Comparison of ENCODE assay signal across 12 mouse cellular contexts in genomic region chr6:83122961-83123360, GRCm38 (mm10). TPM values are rescaled to one million over a fixed set of nuclear protein-coding genes. Genes with fewer than 3 reads are reported as not detected.
DNase-seq lines count a peak whose midpoint lies in the region; ATAC-seq and TF ChIP-seq lines count a peak whose summit lies in the region.
"Had no signal": no experiment of that assay in that cellular context is flagged by ENCODE, and none has a peak within 500 bp of the region (broad histone marks: within the 10 kb centered on the region; RNA-seq: fewer than 3 reads in every experiment).

No protein-coding gene starts in this region.

- no peaks in the 10 kb centered on the region for H3K27me3 ChIP-seq in heart, embryonic 11.5 days (ENCODE audit: control insufficient read depth, insufficient read depth, low read length)
- no peaks in the 10 kb centered on the region for H3K27me3 ChIP-seq in stomach, embryonic 14.5 days (ENCODE audit: control insufficient read depth, insufficient read depth, low read length)
- H3K27me3 ChIP-seq in stomach, postnatal 0 days (ENCODE audit: control insufficient read depth, insufficient read depth, low read length) = no peaks in the 10 kb centered on the region
- H3K27me3 ChIP-seq in limb, embryonic 15.5 days = no peaks in the 10 kb centered on the region
- H3K27me3 ChIP-seq in stomach, embryonic 15.5 days (replicated peaks) = no peaks in the 10 kb centered on the region
- H3K27me3 ChIP-seq: CH12.LX had no signal

- H3K4me1 ChIP-seq in heart, embryonic 11.5 days (ENCODE audit: control insufficient read depth, insufficient read depth, low read length) = peaks cover 26% of the 10 kb centered on the region
- peaks cover 30% of the 10 kb centered on the region for H3K4me1 ChIP-seq in stomach, embryonic 14.5 days (ENCODE audit: control insufficient read depth, insufficient read depth, low read length)
- H3K4me1 ChIP-seq in stomach, postnatal 0 days (replicated peaks; ENCODE audit: control insufficient read depth, insufficient read depth) = no peaks in the 10 kb centered on the region; the same call in none of the 2 replicates
- H3K4me1 ChIP-seq in limb, embryonic 15.5 days = peaks cover 52% of the 10 kb centered on the region
- H3K4me1 ChIP-seq in stomach, embryonic 15.5 days = peaks cover 45% of the 10 kb centered on the region

- no peak for ATAC-seq in heart, embryonic 11.5 days (replicated peaks; ENCODE audit: insufficient number of reproducible peaks, low FRiP score, low TSS enrichment)
- ATAC-seq in stomach, embryonic 14.5 days (ENCODE audit: insufficient number of reproducible peaks, insufficient read depth, low FRiP score, low read depth) = no peak
- ATAC-seq in stomach, postnatal 0 days (ENCODE audit: low FRiP score, low TSS enrichment) = no peak
- no peak for ATAC-seq in limb, embryonic 15.5 days (ENCODE audit: insufficient number of reproducible peaks, low FRiP score, low TSS enrichment, low read depth)
- ATAC-seq in stomach, embryonic 15.5 days (ENCODE audit: insufficient read depth, low FRiP score, low read depth) = no peak

- no peak overlapping the region for H3K4me3 ChIP-seq in heart, embryonic 11.5 days (ENCODE audit: low read depth, low read length)
- H3K4me3 ChIP-seq in stomach, embryonic 14.5 days (ENCODE audit: low read depth, low read length) = no peak overlapping the region
- H3K4me3 ChIP-seq in stomach, postnatal 0 days (ENCODE audit: low read depth, low read length) = no peak overlapping the region
- peak overlapping the region; percentile 79; the same call in 1 of the 2 replicates for H3K4me3 ChIP-seq in limb, embryonic 15.5 days
- H3K4me3 ChIP-seq in stomach, embryonic 15.5 days (replicated peaks) = peak overlapping the region; percentile 59; the same call in 1 of the 2 replicates

- TF ChIP-seq CTCF in stomach, postnatal 0 days (IDR thresholded peaks at IDR 0.05; ENCODE audit: low read depth) = no peak

- DNase-seq in heart, postnatal 10 days = no peak
- DNase-seq in stomach, postnatal 0 days (ENCODE audit: low spot score) = no peak
- DNase-seq in frontal cortex, postnatal 14 days (ENCODE audit: low spot score in 2 of 2) = no peak
- DNase-seq in embryo, embryonic 10 days (ENCODE audit: low spot score) = no peak
- DNase-seq: cerebellum, adult 2 months; gastrocnemius, postnatal 14 days; lung, postnatal 36 days had no signal

- peak overlapping the region; percentile 96; the same call in 1 of the 2 replicates for H3K4me2 ChIP-seq in heart, embryonic 11.5 days
- H3K4me2 ChIP-seq in stomach, embryonic 14.5 days (replicated peaks; ENCODE audit: low read depth, low read length) = peak overlapping the region; percentile 91
- H3K4me2 ChIP-seq in stomach, postnatal 0 days (replicated peaks; ENCODE audit: low read depth) = no peak overlapping the region
- peak overlapping the region; percentile 92 for H3K4me2 ChIP-seq in limb, embryonic 15.5 days
- H3K4me2 ChIP-seq in stomach, embryonic 15.5 days = peak overlapping the region; percentile 97

- WGBS in heart, embryonic 11.5 days (ENCODE audit: insufficient replicate concordance) = 84% methylated on average over 5 of the region's 5 CpGs
- whole genome bisulfite sequencing in stomach, embryonic 14.5 days = 91% methylated on average over 5 of the region's 5 CpGs
- 76% methylated on average over 5 of the region's 5 CpGs for WGBS in stomach, postnatal 0 days
- WGBS in limb, embryonic 15.5 days = 73% methylated on average over 5 of the region's 5 CpGs
- WGBS in stomach, embryonic 15.5 days = 79% methylated on average over 5 of the region's 5 CpGs

- H3K36me3 ChIP-seq in heart, embryonic 11.5 days (ENCODE audit: control insufficient read depth, insufficient read depth, low read length) = peaks cover 12% of the 10 kb centered on the region
- H3K36me3 ChIP-seq in stomach, embryonic 14.5 days (ENCODE audit: control insufficient read depth, insufficient read depth, low read length) = peaks cover 13% of the 10 kb centered on the region; the same call in 1 of the 2 replicates
- H3K36me3 ChIP-seq in stomach, postnatal 0 days (ENCODE audit: control insufficient read depth, insufficient read depth, low read length) = peaks cover 2% of the 10 kb centered on the region
- H3K36me3 ChIP-seq in limb, embryonic 15.5 days = peaks cover 17% of the 10 kb centered on the region
- peaks cover 9% of the 10 kb centered on the region for H3K36me3 ChIP-seq in stomach, embryonic 15.5 days

- intact Hi-C loops in heart, postnatal 10 days (cut with DNase I) = loop anchor here (5.0 kb wide), 1 partner anchor 144 kb away; no protein-coding TSS in a partner anchor

- H3K9me3 ChIP-seq in heart, embryonic 11.5 days (replicated peaks; ENCODE audit: control insufficient read depth, low read length) = no peaks in the 10 kb centered on the region
- H3K9me3 ChIP-seq in stomach, embryonic 14.5 days (ENCODE audit: control insufficient read depth, low read depth, low read length) = no peaks in the 10 kb centered on the region
- H3K9me3 ChIP-seq in stomach, postnatal 0 days (ENCODE audit: control insufficient read depth, low read length) = no peaks in the 10 kb centered on the region
- H3K9me3 ChIP-seq in limb, embryonic 15.5 days = no peaks in the 10 kb centered on the region
- H3K9me3 ChIP-seq in stomach, embryonic 15.5 days = no peaks in the 10 kb centered on the region

- no peak overlapping the region for H3K27ac ChIP-seq in heart, embryonic 11.5 days (ENCODE audit: low read depth, low read length)
- H3K27ac ChIP-seq in stomach, embryonic 14.5 days (ENCODE audit: low read length) = peak overlapping the region; percentile 99; the same call in 1 of the 2 replicates
- no peak overlapping the region for H3K27ac ChIP-seq in stomach, postnatal 0 days (replicated peaks)
- peak overlapping the region; percentile 98; the same call in 1 of the 2 replicates for H3K27ac ChIP-seq in limb, embryonic 15.5 days
- peak overlapping the region; percentile 98; the same call in 1 of the 2 replicates for H3K27ac ChIP-seq in stomach, embryonic 15.5 days

- no peak for TF ChIP-seq EP300 in stomach, postnatal 0 days (optimal IDR thresholded peaks at IDR 0.05)

- H3K9ac ChIP-seq in heart, embryonic 11.5 days (ENCODE audit: low read depth, low read length) = peak overlapping the region; percentile 40; the same call in 1 of the 2 replicates
- H3K9ac ChIP-seq in stomach, embryonic 14.5 days (replicated peaks; ENCODE audit: low read depth, low read length) = no peak overlapping the region
- no peak overlapping the region for H3K9ac ChIP-seq in stomach, postnatal 0 days (ENCODE audit: low read length)
- no peak overlapping the region for H3K9ac ChIP-seq in limb, embryonic 15.5 days
- H3K9ac ChIP-seq in stomach, embryonic 15.5 days = no peak overlapping the region

RNA-seq across cellular contexts. Expression of gene Wbp1, which starts 1.6 kb away (rescaled TPM):
- 76.0 and 87.2 TPM in 2 replicates for polyA plus RNA-seq in heart, embryonic 11.5 days (2014; fragmentation: Nextera tagmentation; extraction: Ambion mirVana)
- 10 to 100 TPM; 83.1 to 83.9 TPM for total RNA-seq in heart, postnatal 10 days (2021)
- polyA plus RNA-seq in stomach, embryonic 14.5 days (2014; fragmentation: Nextera tagmentation; extraction: Ambion mirVana) = 91.3 and 99.6 TPM in 2 replicates
- 57.4 and 59.4 TPM in 2 replicates for polyA plus RNA-seq in stomach, postnatal 0 days (2015; fragmentation: Nextera tagmentation; extraction: Ambion mirVana)
- polyA plus RNA-seq in limb, embryonic 15.5 days (2015; fragmentation: Nextera tagmentation; extraction: Ambion mirVana) = 89.8 and 91.4 TPM in 2 replicates
- 91.5 and 101 TPM in 2 replicates for polyA plus RNA-seq in stomach, embryonic 15.5 days (2015; fragmentation: Nextera tagmentation; extraction: Ambion mirVana)

RNA-seq across cellular contexts. Expression of gene Ino80b, which starts 2.3 kb away (rescaled TPM):
- polyA plus RNA-seq in heart, embryonic 11.5 days (2014; fragmentation: Nextera tagmentation; extraction: Ambion mirVana) = 11.1 and 12.2 TPM in 2 replicates
- total RNA-seq in heart, postnatal 10 days (2021) = 10 to 100 TPM; 14.6 to 17.6 TPM
- 13.6 and 16.5 TPM in 2 replicates for polyA plus RNA-seq in stomach, embryonic 14.5 days (2014; fragmentation: Nextera tagmentation; extraction: Ambion mirVana)
- polyA plus RNA-seq in stomach, postnatal 0 days (2015; fragmentation: Nextera tagmentation; extraction: Ambion mirVana) = 7.7 and 9.4 TPM in 2 replicates
- polyA plus RNA-seq in limb, embryonic 15.5 days (2015; fragmentation: Nextera tagmentation; extraction: Ambion mirVana) = 9.9 and 10.0 TPM in 2 replicates
- polyA plus RNA-seq in stomach, embryonic 15.5 days (2015; fragmentation: Nextera tagmentation; extraction: Ambion mirVana) = 11.3 and 11.4 TPM in 2 replicates

RNA-seq across cellular contexts. Expression of gene Mogs, which starts 7.7 kb away (rescaled TPM):
- 19.1 and 19.8 TPM in 2 replicates for polyA plus RNA-seq in heart, embryonic 11.5 days (2014; fragmentation: Nextera tagmentation; extraction: Ambion mirVana)
- total RNA-seq in heart, postnatal 10 days (2021) = 10 to 100 TPM; 13.4 to 15.8 TPM
- polyA plus RNA-seq in stomach, embryonic 14.5 days (2014; fragmentation: Nextera tagmentation; extraction: Ambion mirVana) = 24.4 and 31.2 TPM in 2 replicates
- 23.2 and 24.4 TPM in 2 replicates for polyA plus RNA-seq in stomach, postnatal 0 days (2015; fragmentation: Nextera tagmentation; extraction: Ambion mirVana)
- polyA plus RNA-seq in limb, embryonic 15.5 days (2015; fragmentation: Nextera tagmentation; extraction: Ambion mirVana) = 41.8 and 53.8 TPM in 2 replicates
- 53.6 and 58.0 TPM in 2 replicates for polyA plus RNA-seq in stomach, embryonic 15.5 days (2015; fragmentation: Nextera tagmentation; extraction: Ambion mirVana)

RNA-seq across cellular contexts. Expression of gene Rtkn, which starts 12.3 kb away (rescaled TPM):
- 10.8 and 12.4 TPM in 2 replicates for polyA plus RNA-seq in heart, embryonic 11.5 days (2014; fragmentation: Nextera tagmentation; extraction: Ambion mirVana)
- 10 to 100 TPM; 10.7 to 11.7 TPM for total RNA-seq in heart, postnatal 10 days (2021)
- polyA plus RNA-seq in stomach, embryonic 14.5 days (2014; fragmentation: Nextera tagmentation; extraction: Ambion mirVana) = 18.8 and 19.2 TPM in 2 replicates
- polyA plus RNA-seq in stomach, postnatal 0 days (2015; fragmentation: Nextera tagmentation; extraction: Ambion mirVana) = 18.5 and 20.4 TPM in 2 replicates
- 76.7 and 79.5 TPM in 2 replicates for polyA plus RNA-seq in limb, embryonic 15.5 days (2015; fragmentation: Nextera tagmentation; extraction: Ambion mirVana)
- polyA plus RNA-seq in stomach, embryonic 15.5 days (2015; fragmentation: Nextera tagmentation; extraction: Ambion mirVana) = 31.3 and 31.9 TPM in 2 replicates

RNA-seq across cellular contexts. Expression of gene Mrpl53, which starts 14.1 kb away (rescaled TPM):
- 138 and 144 TPM in 2 replicates for polyA plus RNA-seq in heart, embryonic 11.5 days (2014; fragmentation: Nextera tagmentation; extraction: Ambion mirVana)
- total RNA-seq in heart, postnatal 10 days (2021) = 100 to 1,000 TPM; 111 to 125 TPM
- 114 and 129 TPM in 2 replicates for polyA plus RNA-seq in stomach, embryonic 14.5 days (2014; fragmentation: Nextera tagmentation; extraction: Ambion mirVana)
- polyA plus RNA-seq in stomach, postnatal 0 days (2015; fragmentation: Nextera tagmentation; extraction: Ambion mirVana) = 108 and 117 TPM in 2 replicates
- polyA plus RNA-seq in limb, embryonic 15.5 days (2015; fragmentation: Nextera tagmentation; extraction: Ambion mirVana) = 119 and 123 TPM in 2 replicates
- polyA plus RNA-seq in stomach, embryonic 15.5 days (2015; fragmentation: Nextera tagmentation; extraction: Ambion mirVana) = 122 and 136 TPM in 2 replicates

Comparison
In these comparisons a context has a peak if more than half of its experiments do, and no peak if none do; other contexts are left out.
1. H3K27ac ChIP-seq: peak in stomach, embryonic 14.5 days (single experiment), limb, embryonic 15.5 days (single experiment) and stomach, embryonic 15.5 days (single experiment); none in heart, embryonic 11.5 days (single experiment) and stomach, postnatal 0 days (single experiment).
2. H3K4me3 ChIP-seq: peak in limb, embryonic 15.5 days (single experiment) and stomach, embryonic 15.5 days (single experiment); none in heart, embryonic 11.5 days (single experiment), stomach, embryonic 14.5 days (single experiment) and stomach, postnatal 0 days (single experiment).